Mouse (Mus musculus) kidney, embryonic 14.5 days (tissue): ENCODE results near the gene Extl2. TPM values are rescaled to one million over a fixed set of nuclear protein-coding genes. Genes with fewer than 3 reads are reported as not detected.

Source experiments
- microRNA-seq: library from miRNA; unstranded; fragments of <30 nt; microRNA quantifications from one replicate; pipeline ENCODE4, GENCODE M21; 2016
- polyA plus RNA-seq: library from polyadenylated mRNA; unstranded; fragments of >200 nt; fragmentation: Nextera tagmentation; extraction: Ambion mirVana; gene quantifications from 2 replicates; pipeline ENCODE4 v1.2.1, GENCODE M21; 2014

The Extl2 gene
- polyA plus RNA-seq, 1 experiment from 2014 or later = 21.8 TPM

Small RNA genes within 50 kb of the gene (microRNA-seq; reads per million reads assigned to microRNA genes)
- gene Mir669n = not detected

Other genes with a start within 250 kb of the Extl2 start
- 27.7 and 33.7 TPM in 2 replicates for gene Dph5, start 119.6 kb upstream of the Extl2 start, polyA plus RNA-seq
- 22.6 and 34.2 TPM in 2 replicates for gene Slc30a7, start 56 bp upstream of the Extl2 start, polyA plus RNA-seq
- gene Vcam1, start 122.2 kb downstream of the Extl2 start, polyA plus RNA-seq = 25.2 and 33.8 TPM in 2 replicates
- gene Gpr88, start 246.0 kb downstream of the Extl2 start, polyA plus RNA-seq = 0.65 and 1.2 TPM in 2 replicates